ENCODE assay signal across 18 mouse cellular contexts in the genomic region with DNA sequence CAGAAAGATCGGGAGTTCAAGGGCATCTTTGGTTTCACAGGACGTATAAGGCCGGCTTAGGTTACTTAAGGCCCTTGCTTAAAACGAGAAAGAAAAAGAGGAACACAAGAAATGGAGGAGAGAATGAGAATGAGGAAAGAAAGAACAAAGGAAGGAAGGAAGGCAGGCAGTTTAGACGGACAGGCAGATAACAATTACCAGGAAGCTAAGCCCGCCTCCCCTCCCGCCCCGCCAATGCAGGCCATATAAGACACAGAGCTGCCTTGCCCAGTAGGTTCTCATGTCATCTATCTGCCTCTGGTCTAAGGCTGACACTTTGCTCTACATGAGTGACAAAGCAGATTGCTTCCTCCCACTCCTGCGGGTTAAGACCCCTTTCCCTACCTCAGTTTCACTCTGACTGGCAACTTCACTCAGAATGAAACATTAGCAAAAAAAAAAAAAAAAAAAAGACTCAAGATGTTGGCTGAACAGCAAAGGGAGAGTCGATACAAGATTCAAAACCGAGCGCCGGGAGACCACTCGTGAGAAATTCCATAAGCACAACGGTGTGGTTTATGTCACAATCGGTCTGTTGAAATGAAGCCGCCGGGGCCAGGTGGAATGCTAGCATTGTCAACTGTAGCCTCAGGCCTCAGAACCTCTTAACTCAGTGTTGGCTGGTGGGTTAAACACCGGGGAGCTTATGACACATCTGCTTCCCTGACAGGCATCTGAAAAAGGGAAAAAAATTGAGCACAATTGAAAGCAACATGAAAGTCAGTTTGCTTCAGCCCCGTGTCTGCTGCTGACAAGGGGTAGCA.
DNase-seq lines count a peak whose midpoint lies in the region; ATAC-seq and TF ChIP-seq lines count a peak whose summit lies in the region.
"Had no signal": no experiment of that assay in that cellular context is flagged by ENCODE, and none has a peak within 500 bp of the region (broad histone marks: within the 10 kb centered on the region; RNA-seq: fewer than 3 reads in every experiment).

No protein-coding gene starts in this region.

- WGBS in liver, embryonic 16.5 days (ENCODE audit: insufficient replicate concordance), result 36% methylated on average over 20 of the region's 20 CpGs
- WGBS in liver, embryonic 11.5 days, result 68% methylated on average over 20 of the region's 20 CpGs

- TF ChIP-seq CTCF in gastrocnemius, adult 2 months (IDR thresholded peaks at IDR 0.05), result no peak

- H3K4me3 ChIP-seq in liver, embryonic 16.5 days (ENCODE audit: low read depth, low read length), result no peak overlapping the region
- no peak overlapping the region for H3K4me3 ChIP-seq in liver, embryonic 11.5 days (ENCODE audit: low read depth, low read length)
- H3K4me3 ChIP-seq in gastrocnemius, adult 2 months, result no peak overlapping the region
- H3K4me3 ChIP-seq: erythroblast, embryonic 14.5 days; forebrain, embryonic 15.5 days; layer of hippocampus, adult 2 months; liver, embryonic 13.5 days; stomach, embryonic 15.5 days had no signal

- no peaks in the 10 kb centered on the region for H3K9me3 ChIP-seq in liver, embryonic 16.5 days (replicated peaks; ENCODE audit: control insufficient read depth, low read length)
- no peaks in the 10 kb centered on the region for H3K9me3 ChIP-seq in liver, embryonic 11.5 days (ENCODE audit: control insufficient read depth, low read length)
- H3K9me3 ChIP-seq: forebrain, embryonic 15.5 days; liver, embryonic 13.5 days; stomach, embryonic 15.5 days had no signal

- intact Hi-C loops in gastrocnemius, adult 2 months (cut with DNase I), result no loop called here

- no peak for DNase-seq in liver, embryonic 11.5 days (ENCODE audit: low spot score)
- DNase-seq in thymus, postnatal 14 days, result peak; percentile 34
- no peak for DNase-seq in gastrocnemius, adult 2 months
- DNase-seq in cerebellum, adult 18-20 months, result no peak
- DNase-seq: heart, adult 11 months; liver, embryonic 13.5 days; lung, postnatal 36 days had no signal

- H3K9ac ChIP-seq in liver, embryonic 16.5 days (ENCODE audit: low read depth, low read length), result no peak overlapping the region
- H3K9ac ChIP-seq in liver, embryonic 11.5 days (ENCODE audit: low read depth, low read length), result no peak overlapping the region
- H3K9ac ChIP-seq: forebrain, embryonic 15.5 days; hindbrain, embryonic 14.5 days; liver, embryonic 13.5 days; stomach, embryonic 15.5 days had no signal

- H3K27ac ChIP-seq in liver, embryonic 16.5 days (ENCODE audit: low read length), result no peak overlapping the region
- H3K27ac ChIP-seq in liver, embryonic 11.5 days (ENCODE audit: low read depth, low read length), result no peak overlapping the region
- no peak overlapping the region for H3K27ac ChIP-seq in gastrocnemius, adult 2 months
- H3K27ac ChIP-seq: forebrain, embryonic 15.5 days; hindbrain, embryonic 14.5 days; kidney, postnatal 0 days; layer of hippocampus, adult 2 months; liver, embryonic 13.5 days; stomach, embryonic 15.5 days had no signal

- H3K4me1 ChIP-seq in liver, embryonic 16.5 days (ENCODE audit: control insufficient read depth, low read depth, low read length), result no peaks in the 10 kb centered on the region
- no peaks in the 10 kb centered on the region for H3K4me1 ChIP-seq in liver, embryonic 11.5 days (replicated peaks; ENCODE audit: control insufficient read depth, insufficient read depth, low read length)
- H3K4me1 ChIP-seq: liver, embryonic 13.5 days; stomach, embryonic 15.5 days had no signal

- H3K4me2 ChIP-seq in liver, embryonic 16.5 days (ENCODE audit: low read depth, low read length), result 0 out of 2 replicates have a peak overlapping the region, but pooled peaks have one; percentile 9
- H3K4me2 ChIP-seq in liver, embryonic 11.5 days, result no peak overlapping the region
- H3K4me2 ChIP-seq: forebrain, embryonic 15.5 days; hindbrain, embryonic 14.5 days; liver, embryonic 13.5 days; midbrain, embryonic 11.5 days; stomach, embryonic 15.5 days had no signal

- H3K27me3 ChIP-seq in liver, embryonic 16.5 days (ENCODE audit: control insufficient read depth, insufficient read depth, low read depth, low read length), result no peaks in the 10 kb centered on the region
- no peaks in the 10 kb centered on the region for H3K27me3 ChIP-seq in liver, embryonic 11.5 days (replicated peaks; ENCODE audit: control insufficient read depth, insufficient read depth, low read length)
- H3K27me3 ChIP-seq: forebrain, embryonic 15.5 days; liver, embryonic 13.5 days; stomach, embryonic 15.5 days had no signal

- no peak for ATAC-seq in liver, embryonic 16.5 days (ENCODE audit: low read depth)
- no peak for ATAC-seq in liver, embryonic 11.5 days (replicated peaks; ENCODE audit: low FRiP score)
- ATAC-seq in CD4-positive, CD25-positive, alpha-beta regulatory T cell, adult 4 months, result peak; percentile 72
- ATAC-seq in granulocyte monocyte progenitor cell, adult 5-6 weeks (replicated peaks; ENCODE audit: poor library complexity, severe bottlenecking), result peak; percentile 80
- ATAC-seq: forebrain, embryonic 15.5 days; intestine, postnatal 0 days had no signal

- no peaks in the 10 kb centered on the region for H3K36me3 ChIP-seq in liver, embryonic 16.5 days (ENCODE audit: control insufficient read depth, insufficient read depth)
- no peaks in the 10 kb centered on the region for H3K36me3 ChIP-seq in liver, embryonic 11.5 days (ENCODE audit: control insufficient read depth, insufficient read depth, low read length)
- H3K36me3 ChIP-seq: forebrain, embryonic 15.5 days; liver, embryonic 13.5 days; stomach, embryonic 15.5 days had no signal

Comparison
In these comparisons a context has a peak if more than half of its experiments do, and no peak if none do; other contexts are left out.
1. ATAC-seq: peak in CD4-positive, CD25-positive, alpha-beta regulatory T cell, adult 4 months (single experiment) and granulocyte monocyte progenitor cell, adult 5-6 weeks (single experiment); none in liver, embryonic 16.5 days (single experiment) and liver, embryonic 11.5 days (single experiment).